Mouse (Mus musculus): ENCODE measurements around the gene Tut1. TPM values are rescaled to one million over a fixed set of nuclear protein-coding genes. Genes with fewer than 3 reads are reported as not detected.
"Not testable (repeated sequence)": the region's sequence is repeated elsewhere in the genome, so short reads cannot be mapped to it uniquely, and the experiment has no call there.

Tut1 gene
- total and polyA plus RNA-seq, 2 experiments from 2014 or later = 10.4 to 18.0 TPM

GRCm38 (mm10) chr19:8966590-8967372 lies 13.1 kb downstream of the Tut1 start, which contains the start of gene Eef1g:
Gene Eef1g (plus strand): TSS chr19:8967041.
- Histone ChIP-seq H3K9ac (replicated peaks; ENCODE audit: low read depth, low read length) (peak within 1 kb of the TSS; percentile 87), H3K4me2 (ENCODE audit: low read depth, low read length) (peak within 1 kb of the TSS; percentile 94), H3K27me3 (ENCODE audit: control insufficient read depth, insufficient read depth, low read length) (no peaks in the 10 kb centered on the region), H3K9me3 (replicated peaks; ENCODE audit: control insufficient read depth, low read length) (no peaks in the 10 kb centered on the region), H3K4me3 (ENCODE audit: low read depth, low read length) (peak within 1 kb of the TSS; percentile 82), H3K4me1 (ENCODE audit: control insufficient read depth, insufficient read depth) (peaks cover 15% of the 10 kb centered on the region), H3K36me3 (replicated peaks; ENCODE audit: control insufficient read depth, insufficient read depth, low read length) (peaks cover 70% of the 10 kb centered on the region), H3K27ac (ENCODE audit: low read depth) (peak within 1 kb of the TSS; percentile 96)
- under 1% methylated on average over 52 of the region's 52 CpGs for WGBS
- TF ChIP-seq CTCF (IDR thresholded peaks at IDR 0.05; ENCODE audit: low read depth) = no peak
- 0 out of 2 replicates have a peak, but pooled peaks have one; percentile 79 for TF ChIP-seq EP300 (IDR thresholded peaks at IDR 0.05; ENCODE audit: low read depth)
- ATAC-seq (ENCODE audit: insufficient read depth, low read depth) (peak; percentile 99), DNase-seq (ENCODE audit: low spot score) (peak; percentile 100)

GRCm38 (mm10) chr19:8967373-8967743 lies 13.7 kb downstream of the Tut1 start:
- ATAC-seq (ENCODE audit: insufficient read depth, low read depth) (no peak), DNase-seq (ENCODE audit: low spot score) (no peak)
- Histone ChIP-seq H3K9ac (replicated peaks; ENCODE audit: low read depth, low read length) (peak overlapping the region; percentile 87), H3K4me2 (ENCODE audit: low read depth, low read length) (peak overlapping the region; percentile 94), H3K4me3 (ENCODE audit: low read depth, low read length) (peak overlapping the region; percentile 82), H3K9me3 (replicated peaks; ENCODE audit: control insufficient read depth, low read length) (no peaks in the 10 kb centered on the region), H3K4me1 (ENCODE audit: control insufficient read depth, insufficient read depth) (peaks cover 15% of the 10 kb centered on the region), H3K36me3 (replicated peaks; ENCODE audit: control insufficient read depth, insufficient read depth, low read length) (peaks cover 70% of the 10 kb centered on the region), H3K27me3 (ENCODE audit: control insufficient read depth, insufficient read depth, low read length) (no peaks in the 10 kb centered on the region), H3K27ac (ENCODE audit: low read depth) (peak overlapping the region; percentile 82)
- TF ChIP-seq CTCF (IDR thresholded peaks at IDR 0.05; ENCODE audit: low read depth) (no peak), EP300 (IDR thresholded peaks at IDR 0.05; ENCODE audit: low read depth) (no peak)
- WGBS = 0% methylated on average over 8 of the region's 8 CpGs

DNA sequence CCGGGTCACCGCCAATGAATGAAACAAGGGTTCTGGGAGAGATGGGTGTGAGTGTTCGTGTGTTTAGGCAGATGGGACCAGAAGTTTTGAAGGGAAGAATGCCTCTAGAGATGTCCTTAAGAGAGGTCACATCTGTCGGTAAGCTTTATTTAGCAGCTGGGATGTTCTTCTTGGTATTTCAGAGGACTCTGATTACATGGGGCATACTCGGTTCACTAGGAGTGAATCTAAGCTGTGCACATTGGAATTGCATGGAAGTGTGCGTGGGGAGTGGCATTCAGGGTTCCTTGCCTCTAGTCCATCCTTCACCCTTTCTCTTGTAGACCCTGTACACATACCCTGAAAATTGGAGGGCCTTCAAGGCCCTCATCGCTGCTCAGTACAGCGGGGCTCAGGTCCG lies 14.2 kb downstream of the Tut1 start:
- Histone ChIP-seq H3K27me3 (ENCODE audit: control insufficient read depth, insufficient read depth, low read length) (no peaks in the 10 kb centered on the region), H3K9me3 (replicated peaks; ENCODE audit: control insufficient read depth, low read length) (no peaks in the 10 kb centered on the region), H3K27ac (ENCODE audit: low read depth) (peak overlapping the region; percentile 82), H3K4me2 (ENCODE audit: low read depth, low read length) (peak overlapping the region; percentile 94), H3K4me1 (ENCODE audit: control insufficient read depth, insufficient read depth) (peaks cover 15% of the 10 kb centered on the region), H3K4me3 (ENCODE audit: low read depth, low read length) (peak overlapping the region; percentile 82), H3K9ac (replicated peaks; ENCODE audit: low read depth, low read length) (peak overlapping the region; percentile 87), H3K36me3 (replicated peaks; ENCODE audit: control insufficient read depth, insufficient read depth, low read length) (peaks cover 70% of the 10 kb centered on the region)
- 4% methylated on average over 8 of the region's 9 CpGs for WGBS
- TF ChIP-seq EP300 (IDR thresholded peaks at IDR 0.05; ENCODE audit: low read depth) (no peak), CTCF (IDR thresholded peaks at IDR 0.05; ENCODE audit: low read depth) (no peak)
- DNase-seq (ENCODE audit: low spot score) = no peak
- ATAC-seq (ENCODE audit: insufficient read depth, low read depth) = no peak

GRCm38 (mm10) chr19:8972491-8972890 lies 18.8 kb downstream of the Tut1 start:
- 86% methylated on average over 8 of the region's 8 CpGs for WGBS
- H3K27me3 ChIP-seq (ENCODE audit: control insufficient read depth, insufficient read depth, low read length); DNase-seq (ENCODE audit: low spot score); ATAC-seq (ENCODE audit: insufficient read depth, low read depth); H3K4me3 ChIP-seq (ENCODE audit: low read depth, low read length); H3K4me2 ChIP-seq (ENCODE audit: low read depth, low read length); H3K9me3 ChIP-seq (replicated peaks; ENCODE audit: control insufficient read depth, low read length); H3K27ac ChIP-seq (ENCODE audit: low read depth); H3K9ac ChIP-seq (replicated peaks; ENCODE audit: low read depth, low read length): not testable (repeated sequence)
- peaks cover 83% of the 10 kb centered on the region for H3K36me3 ChIP-seq (replicated peaks; ENCODE audit: control insufficient read depth, insufficient read depth, low read length)
- peaks cover 12% of the 10 kb centered on the region for H3K4me1 ChIP-seq (ENCODE audit: control insufficient read depth, insufficient read depth)

- ATAC-seq (ENCODE audit: insufficient read depth, low read depth) = no peak
- no peak overlapping the region for H3K4me3 ChIP-seq (ENCODE audit: low read depth, low read length)
Measured at GRCm38 (mm10) chr19:8974638-8975037, 21.0 kb downstream of the Tut1 start.

More at GRCm38 (mm10) chr19:8974638-8975037, 21.0 kb downstream of the Tut1 start:
- Histone ChIP-seq H3K9me3 (replicated peaks; ENCODE audit: control insufficient read depth, low read length) (no peaks in the 10 kb centered on the region), H3K4me1 (ENCODE audit: control insufficient read depth, insufficient read depth) (no peaks in the 10 kb centered on the region), H3K9ac (replicated peaks; ENCODE audit: low read depth, low read length) (no peak overlapping the region), H3K4me2 (ENCODE audit: low read depth, low read length) (no peak overlapping the region), H3K27me3 (ENCODE audit: control insufficient read depth, insufficient read depth, low read length) (no peaks in the 10 kb centered on the region), H3K36me3 (replicated peaks; ENCODE audit: control insufficient read depth, insufficient read depth, low read length) (peaks cover 93% of the 10 kb centered on the region), H3K27ac (ENCODE audit: low read depth) (no peak overlapping the region)
- DNase-seq (ENCODE audit: low spot score) = no peak
- 77% methylated on average over 1 of the region's 1 CpGs for WGBS
- TF ChIP-seq EP300 (IDR thresholded peaks at IDR 0.05; ENCODE audit: low read depth) (no peak), CTCF (IDR thresholded peaks at IDR 0.05; ENCODE audit: low read depth) (no peak)

Measured in heart, postnatal 0 days (tissue).